Mouse (Mus musculus) gastrocnemius, postnatal 25 days (tissue): ENCODE measurements around the gene Psd. TPM values are rescaled to one million over a fixed set of nuclear protein-coding genes. Genes with fewer than 3 reads are reported as not detected.
A peak's percentile ranks its signal among the peaks of the same experiment; 100 is the strongest.

Experiments
- DNase-seq: peaks from one replicate; pipeline ENCODE4 v3.0.0; 2022
- long read RNA-seq, 2 experiments: library from polyadenylated mRNA; stranded (forward); transcript quantifications; one replicate each; pipeline ENCODE4 v2.0.0; 2021
- total RNA-seq, 2 experiments: library from RNA; stranded (reverse); gene quantifications; 1 replicate in 1 of 2; 2 replicates in 1 of 2; pipeline ENCODE4 v1.2.3; 2021

Psd gene
- total RNA-seq: under 1 TPM; 0.28 to 0.54 TPM
- long read RNA-seq, experiment 1, partial matches to known transcripts: 0 of 1 reads
- long read RNA-seq, experiment 1, other reads (novel, unspliced or antisense): 1 of 1 reads
- long read RNA-seq, experiment 2: 0 reads

DNA sequence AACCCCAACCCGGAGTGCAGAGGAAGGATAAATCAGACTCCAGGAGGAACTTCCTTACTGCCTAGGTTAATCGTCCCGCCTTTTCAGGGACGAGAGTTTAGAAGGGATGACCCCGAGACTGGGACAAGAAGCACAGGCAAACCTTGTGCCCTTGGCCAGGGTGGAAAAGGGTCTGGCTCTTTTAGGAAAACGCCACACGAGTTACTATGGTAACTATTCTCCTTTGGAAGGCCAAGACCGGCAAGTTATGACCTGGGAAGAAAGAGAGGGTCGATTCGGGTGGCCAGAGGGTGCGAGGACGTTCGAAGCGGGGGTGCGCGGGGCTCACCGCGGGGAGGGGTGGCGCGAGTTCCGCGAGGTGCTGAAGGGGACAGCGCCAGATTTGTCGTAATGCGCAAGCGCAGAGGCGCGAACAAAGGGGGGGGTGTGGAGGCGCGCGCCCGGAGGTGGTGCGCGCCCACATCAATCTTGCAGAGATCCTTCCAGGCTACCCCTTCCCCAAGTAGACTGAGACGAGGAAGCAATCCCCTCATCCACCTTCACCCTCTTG is at the start of gene Psd:
Psd (minus strand) TSS at position 401 of the 550 bp plus-strand sequence.
- no peak for DNase-seq

DNA sequence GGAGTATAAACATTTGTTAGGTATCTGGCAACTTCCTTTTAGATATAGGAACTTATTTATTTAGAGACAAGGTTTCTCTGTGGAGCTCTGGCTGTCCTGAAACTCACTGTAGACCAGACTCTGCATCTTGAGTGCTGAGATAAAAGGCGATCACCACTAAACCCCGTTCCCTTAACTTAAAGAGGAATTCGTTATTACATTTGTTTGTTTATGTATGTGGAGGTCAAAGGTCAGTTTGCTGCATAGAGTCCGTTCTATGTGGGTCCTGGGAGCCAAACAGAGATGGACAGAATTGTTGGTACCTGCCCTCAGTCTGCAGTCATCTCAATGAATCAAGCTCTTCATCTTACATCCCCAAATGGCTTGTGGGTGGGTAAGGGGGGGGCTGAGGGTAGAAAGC is 48.9 kb upstream of the Psd start:
- DNase-seq: no peak

GRCm38 (mm10) chr19:46375489-46375888 is 48.5 kb upstream of the Psd start:
- DNase-seq: no peak

DNA sequence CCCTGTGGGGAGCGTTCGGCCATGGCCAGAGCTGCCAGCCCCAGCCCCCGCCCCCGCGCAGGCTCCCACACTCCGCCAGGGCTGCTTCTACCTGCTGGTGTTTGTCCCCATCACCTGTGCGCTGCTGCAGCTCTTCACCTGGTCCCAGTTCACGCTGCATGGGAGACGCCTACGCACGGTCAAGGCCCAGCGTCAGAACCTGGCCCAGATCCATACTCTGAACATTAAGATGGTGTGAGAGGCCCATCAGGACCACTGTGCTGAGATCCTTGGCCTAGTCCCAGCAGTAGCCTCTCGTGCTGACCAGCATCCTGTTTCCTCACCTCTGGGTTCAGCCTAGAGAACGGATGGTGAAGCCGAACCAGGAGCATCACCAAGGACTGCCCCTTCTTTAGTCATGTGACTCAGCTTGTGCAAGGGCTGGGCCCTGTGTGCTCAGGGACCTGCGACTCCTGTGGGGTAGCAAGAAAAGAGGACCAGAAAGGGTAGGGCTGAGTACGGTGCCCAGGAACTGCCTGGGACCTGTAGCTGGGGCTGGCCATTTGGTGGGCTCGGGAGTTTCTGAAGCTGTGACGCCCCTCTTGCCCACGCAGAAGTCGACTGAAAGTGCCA is 47.6 kb upstream of the Psd start:
- DNase-seq: no peak

GRCm38 (mm10) chr19:46369204-46369603 is 42.2 kb upstream of the Psd start:
- DNase-seq: peak; percentile 56

DNA sequence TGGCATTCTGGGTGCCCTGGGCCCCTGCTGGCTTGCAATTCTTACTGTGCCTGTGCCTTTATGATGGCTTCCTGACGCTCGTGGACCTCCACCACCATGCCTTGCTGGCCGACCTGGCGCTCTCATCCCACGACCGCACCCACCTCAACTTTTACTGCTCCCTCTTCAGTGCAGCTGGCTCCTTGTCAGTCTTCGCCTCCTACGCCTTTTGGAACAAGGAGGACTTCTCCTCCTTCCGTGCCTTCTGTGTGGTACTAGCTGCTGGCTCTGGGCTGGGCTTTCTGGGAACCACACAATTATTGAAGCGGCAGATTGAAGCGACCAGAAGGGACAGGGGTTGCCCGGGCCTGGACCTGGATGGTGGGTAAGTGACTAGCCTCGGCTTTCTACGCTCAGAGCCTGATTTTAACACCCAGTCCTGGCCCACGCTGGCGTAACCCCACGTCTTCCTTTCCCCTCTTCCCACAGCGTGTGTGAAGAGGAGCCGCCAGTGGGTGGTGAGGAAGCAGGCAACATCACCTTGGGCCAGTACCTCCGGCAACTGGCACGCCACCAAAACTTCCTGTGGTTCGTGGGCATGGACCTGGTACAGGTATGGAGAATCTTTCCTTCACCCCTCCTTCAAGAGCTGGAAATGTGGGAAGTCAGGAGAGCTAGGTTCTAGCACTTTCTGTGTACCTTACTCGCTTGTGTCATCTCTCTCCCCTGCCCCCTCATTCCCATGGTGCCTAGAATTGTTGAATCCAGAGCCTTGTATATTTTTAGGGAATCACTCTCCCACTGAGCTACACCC is 41.0 kb upstream of the Psd start:
- no peak for DNase-seq

GRCm38 (mm10) chr19:46363294-46364009 is 36.5 kb upstream of the Psd start:
- DNase-seq: no peak

GRCm38 (mm10) chr19:46362104-46362503 is 35.1 kb upstream of the Psd start:
- DNase-seq: no peak

- no peak for DNase-seq
Measured at GRCm38 (mm10) chr19:46358381-46358780, 31.4 kb upstream of the Psd start.

DNA sequence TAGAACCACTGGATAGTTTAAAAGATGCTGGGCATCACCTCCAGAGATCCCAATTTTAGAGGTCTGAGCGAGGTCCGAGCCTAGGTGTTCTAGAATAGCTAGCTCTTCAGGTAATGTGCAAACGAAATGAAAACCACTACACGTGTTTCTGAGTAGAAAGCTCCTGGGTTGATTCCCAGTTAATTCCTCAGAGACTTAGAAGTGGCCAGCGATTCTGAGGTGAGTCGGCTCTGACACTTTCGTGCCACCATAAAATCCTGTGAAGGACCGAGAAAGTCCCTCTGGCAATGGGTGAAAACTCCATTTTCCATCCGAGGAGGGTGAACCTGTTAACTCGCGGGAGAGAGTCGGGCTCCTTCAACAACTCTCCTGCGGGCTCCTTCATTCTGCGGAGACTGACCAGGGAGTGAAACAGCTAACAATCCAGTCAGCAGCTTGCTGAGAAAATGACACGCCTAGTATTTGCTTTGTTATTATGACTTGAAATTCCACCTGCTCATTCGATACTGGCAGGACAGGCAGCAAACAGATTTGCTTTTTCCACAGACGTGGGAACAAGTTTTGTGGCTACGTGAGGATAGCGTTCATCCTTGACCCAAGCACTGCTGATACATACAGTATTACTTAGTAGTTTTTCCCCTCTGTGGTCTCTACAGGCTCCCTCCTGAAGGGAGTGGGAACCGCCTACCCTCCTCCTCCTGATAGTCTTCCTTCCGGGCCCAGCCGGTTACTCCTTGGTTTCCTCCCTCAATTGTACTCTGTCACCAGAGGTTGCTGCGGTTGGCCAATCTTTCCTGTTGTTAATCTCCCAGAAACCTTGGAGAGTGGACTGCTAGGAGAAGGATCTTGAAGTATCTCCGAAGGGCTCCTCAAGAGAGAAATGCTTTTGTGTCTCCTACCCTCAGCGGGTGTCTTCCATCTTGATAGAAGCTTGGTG is 30.7 kb upstream of the Psd start:
- no peak for DNase-seq

DNA sequence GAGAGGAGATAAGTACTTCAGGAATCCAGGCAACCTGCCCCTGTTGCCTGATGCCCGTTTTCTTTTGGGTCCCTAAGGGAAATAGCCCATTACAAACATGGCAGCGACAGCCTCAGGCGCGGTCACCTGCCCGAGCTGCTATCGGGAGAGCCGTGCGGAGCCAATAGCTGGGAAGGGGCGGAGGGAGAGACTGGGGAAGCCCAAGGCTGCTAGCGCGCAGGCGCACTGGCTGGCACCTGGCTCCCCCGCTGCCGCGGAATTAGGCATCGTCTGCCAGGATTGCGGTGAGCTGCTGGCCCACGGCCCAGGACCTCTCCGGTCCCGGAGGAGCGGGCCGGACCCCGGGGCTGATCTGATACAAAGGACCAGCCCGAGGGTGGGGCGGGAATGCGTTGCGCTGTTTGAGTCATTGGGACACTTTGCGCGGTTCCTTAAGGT is 29.8 kb upstream of the Psd start:
- peak; percentile 76 for DNase-seq

DNA sequence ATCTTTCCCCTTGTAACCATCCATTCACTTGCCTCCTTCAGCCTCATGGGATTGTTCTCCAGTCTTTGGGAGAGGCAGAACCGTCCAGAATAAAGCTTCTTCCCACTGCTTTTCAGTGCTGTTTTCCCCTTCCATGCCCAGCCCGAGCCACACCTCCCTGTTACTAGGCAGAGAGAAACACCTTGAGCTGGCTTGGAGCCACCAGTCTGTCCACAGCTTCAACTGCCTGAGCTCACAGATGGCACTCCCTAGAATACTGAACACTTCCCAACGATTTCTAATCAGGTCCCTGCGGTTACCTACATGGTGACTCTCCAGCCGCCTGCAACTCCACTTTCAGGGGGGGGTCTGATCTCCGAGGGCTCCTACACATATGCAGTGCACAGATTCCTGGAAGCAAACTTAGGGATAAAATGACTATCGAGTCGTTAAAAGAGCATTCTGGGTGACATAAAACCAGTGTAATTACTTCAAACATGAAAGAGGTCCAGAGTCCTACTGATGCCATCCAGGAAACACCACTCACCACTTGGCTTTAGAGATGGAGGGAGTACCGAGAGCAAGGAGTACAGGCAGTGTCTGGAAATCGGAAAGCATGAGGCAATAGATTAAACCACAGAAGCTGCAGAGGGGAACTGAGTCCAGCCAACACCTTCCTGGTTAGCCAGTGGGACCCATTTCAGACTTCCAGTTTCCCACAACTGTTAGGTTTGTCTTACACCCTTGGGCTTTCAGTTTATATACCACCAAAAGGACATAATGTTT is 23.4 kb upstream of the Psd start, which contains the start of gene 2310034G01Rik:
2310034G01Rik (minus strand) TSS at position 135 of the 765 bp plus-strand sequence.
- no peak for DNase-seq

DNA sequence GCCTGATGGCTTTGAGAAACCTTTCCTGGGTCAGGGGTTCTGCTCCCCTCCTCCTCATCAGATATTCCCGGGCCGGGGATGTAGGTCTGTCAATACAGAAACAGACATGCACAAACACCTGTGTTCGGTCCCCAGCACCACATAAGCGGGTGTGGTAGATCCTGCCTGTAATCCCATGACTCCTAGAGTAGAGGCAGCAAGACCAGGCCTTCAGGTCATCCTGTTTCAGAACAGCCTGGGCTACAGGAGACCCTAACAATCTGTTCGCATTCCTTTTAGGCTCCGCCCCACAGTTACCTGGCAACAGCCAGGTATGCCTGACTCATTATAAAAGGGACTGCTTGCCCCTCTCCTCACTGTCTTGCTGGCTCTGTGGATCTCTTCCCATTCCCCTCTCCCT is 22.6 kb upstream of the Psd start:
- DNase-seq: no peak

DNA sequence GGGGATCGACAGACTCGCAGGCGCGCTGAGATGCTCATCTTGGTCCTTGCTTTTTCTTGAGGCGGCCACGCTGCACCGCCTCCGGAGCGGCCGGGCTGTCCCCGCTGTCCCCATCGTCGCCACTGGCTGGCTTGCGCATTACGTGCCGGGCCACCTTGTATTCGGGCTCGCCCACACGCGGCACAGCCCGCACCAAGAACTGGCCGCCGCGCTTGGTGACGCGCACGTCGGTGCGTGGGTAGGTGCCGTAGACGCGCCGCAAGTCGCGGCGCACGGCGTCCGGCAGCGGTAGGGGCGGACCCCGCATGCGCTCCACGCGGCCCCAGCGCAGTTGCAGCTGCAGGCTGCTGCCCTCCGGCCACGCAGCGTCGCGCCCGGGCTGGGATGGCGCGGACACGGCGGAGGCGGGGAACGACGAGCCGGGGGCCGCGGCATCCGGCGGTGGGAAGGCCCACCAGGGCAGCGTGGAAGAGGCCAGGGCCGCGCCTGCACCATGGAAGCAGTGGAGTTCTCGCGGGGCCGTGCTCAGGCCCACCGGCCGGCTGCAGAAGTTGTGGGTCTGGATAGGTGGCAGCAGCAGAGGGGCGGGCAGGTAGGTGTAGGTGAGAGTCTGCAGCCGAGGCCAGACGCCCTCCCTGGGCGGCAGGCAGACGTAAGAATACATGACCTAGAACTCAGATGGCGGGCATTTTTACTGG is 22.0 kb upstream of the Psd start:
- DNase-seq: peak; percentile 78

DNA sequence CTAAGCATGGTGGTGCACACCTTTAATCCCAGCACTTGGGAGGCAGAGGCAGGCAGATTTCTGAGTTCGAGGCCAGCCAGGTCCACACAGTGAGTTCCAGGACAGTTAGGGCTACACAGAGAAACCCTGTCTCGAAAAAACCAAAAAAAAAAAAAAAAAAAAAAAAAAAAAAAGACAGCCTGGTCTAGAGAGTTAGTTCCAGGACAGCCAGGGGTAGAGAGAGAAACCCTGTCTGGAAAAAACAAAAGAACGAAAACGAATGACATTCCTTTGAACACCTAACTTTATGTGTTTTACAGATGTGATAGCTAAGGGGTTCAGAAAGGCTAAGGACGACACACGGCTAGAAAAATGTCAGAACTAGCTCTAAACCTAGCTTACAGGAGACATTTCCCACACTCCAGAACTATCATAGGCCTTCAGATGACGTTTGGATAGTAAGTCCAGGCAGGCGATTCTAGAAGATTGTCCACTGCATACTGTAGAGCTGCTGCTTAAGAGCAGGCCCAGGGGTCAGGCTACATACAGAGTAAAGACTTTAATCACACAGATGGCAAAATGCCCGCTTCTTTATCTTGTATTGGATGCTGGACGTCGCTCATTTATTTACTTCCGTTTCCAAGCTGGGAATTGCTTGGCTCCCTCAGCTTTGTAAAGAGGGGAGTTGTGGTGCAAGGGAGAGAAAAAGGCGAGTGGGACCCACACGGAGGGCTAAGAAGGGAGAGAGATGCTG is 21.1 kb upstream of the Psd start:
- no peak for DNase-seq

- no peak for DNase-seq
Measured at GRCm38 (mm10) chr19:46347146-46347545, 20.2 kb upstream of the Psd start.

DNA sequence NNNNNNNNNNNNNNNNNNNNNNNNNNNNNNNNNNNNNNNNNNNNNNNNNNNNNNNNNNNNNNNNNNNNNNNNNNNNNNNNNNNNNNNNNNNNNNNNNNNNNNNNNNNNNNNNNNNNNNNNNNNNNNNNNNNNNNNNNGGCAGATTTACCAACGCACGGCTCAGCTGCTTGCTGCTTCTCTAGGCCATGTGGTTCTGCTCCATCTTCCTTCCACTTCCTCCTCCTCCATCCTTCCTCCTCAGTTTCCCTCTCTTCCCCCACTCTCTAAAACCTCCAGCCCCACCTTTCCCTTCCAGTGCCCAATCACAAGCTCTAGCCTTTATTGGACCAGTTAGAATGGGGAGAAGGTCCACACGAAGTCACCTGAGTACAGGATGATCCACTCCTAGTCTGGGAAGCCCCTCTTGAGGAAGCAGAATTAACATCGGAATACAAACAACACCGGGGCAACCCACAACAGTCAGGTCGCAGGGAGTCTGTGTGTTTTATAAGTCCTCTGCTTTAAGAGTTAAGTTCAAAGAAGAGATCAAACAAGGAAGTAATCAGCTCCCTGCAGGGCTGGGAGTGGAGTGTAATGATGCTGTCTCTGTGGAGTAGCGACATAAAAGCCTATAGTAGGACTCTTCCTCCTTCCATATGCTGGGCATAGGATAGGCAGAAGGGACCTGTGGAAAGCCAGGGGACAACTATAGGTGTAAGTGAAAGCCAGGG is 17.9 kb upstream of the Psd start:
- no peak for DNase-seq

- DNase-seq: no peak
Measured at GRCm38 (mm10) chr19:46339287-46339971, 12.5 kb upstream of the Psd start.
